Mouse (Mus musculus): ENCODE measurements around the gene Aldh3b2.

DNA sequence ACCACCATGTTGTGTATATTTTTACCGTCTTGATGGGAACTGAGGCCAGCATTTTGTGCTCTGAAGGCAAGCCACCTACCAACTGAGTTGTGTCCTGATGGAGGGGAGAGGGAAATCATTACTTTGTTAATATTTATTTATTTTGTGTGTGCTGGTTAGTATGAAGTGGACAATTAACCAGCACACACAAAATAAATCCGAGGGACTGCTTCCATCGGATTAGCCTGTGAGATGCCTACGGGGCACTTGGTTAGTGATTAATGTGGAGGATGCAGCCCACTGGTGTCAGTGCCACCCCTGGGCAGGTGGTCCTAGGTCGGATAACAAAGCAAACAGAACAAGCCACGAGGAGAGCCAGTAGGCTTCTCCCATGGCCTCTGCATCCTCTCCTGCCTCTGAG is 22.8 kb downstream of the Aldh3b2 start:
- TF ChIP-seq TAL1 (IDR thresholded peaks at IDR 0.05; ENCODE audit: low read length) (no peak), GATA1 (IDR thresholded peaks at IDR 0.05; ENCODE audit: low read length) (no peak)
